Mouse (Mus musculus) frontal cortex, postnatal 36 days (tissue): ENCODE results near the gene Mical3.

Source experiments
- DNase-seq, 2 experiments: peaks; one replicate each; pipeline ENCODE4 v3.0.0; 2022; ENCODE audit warnings: low spot score in 2 of 2

Gene Mical3

DNA sequence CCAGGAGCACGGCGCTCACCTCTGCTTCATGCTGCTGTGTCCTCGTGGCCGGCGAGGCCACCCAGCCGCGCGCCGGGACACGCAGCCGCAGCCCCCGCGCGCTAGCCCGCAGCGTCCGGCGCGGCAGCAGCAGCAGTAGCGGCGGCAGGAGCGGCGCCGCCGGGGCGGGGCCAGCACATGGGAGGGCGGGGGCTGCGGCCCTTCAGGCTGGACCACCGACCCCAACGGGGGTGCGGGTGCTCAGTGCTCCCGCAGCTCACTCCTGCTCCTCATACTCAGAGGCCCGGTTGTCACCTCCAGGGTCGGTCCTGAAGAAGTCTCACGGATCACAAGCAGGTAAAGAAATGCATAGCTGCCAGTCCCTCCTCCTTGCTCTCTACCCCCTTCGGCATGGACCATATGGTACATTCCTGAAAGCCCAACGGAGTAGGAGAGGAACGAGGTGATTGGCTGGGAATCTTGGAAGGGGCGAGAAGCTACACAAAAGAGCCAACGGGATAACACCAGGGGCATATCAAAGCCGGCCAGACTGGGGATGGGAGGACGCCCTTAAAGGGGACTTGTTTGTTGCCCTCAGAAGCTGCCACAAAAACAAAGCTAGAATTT, 20.7 kb downstream of the Mical3 start:
- DNase-seq = peak; percentile 91 to 94

DNA sequence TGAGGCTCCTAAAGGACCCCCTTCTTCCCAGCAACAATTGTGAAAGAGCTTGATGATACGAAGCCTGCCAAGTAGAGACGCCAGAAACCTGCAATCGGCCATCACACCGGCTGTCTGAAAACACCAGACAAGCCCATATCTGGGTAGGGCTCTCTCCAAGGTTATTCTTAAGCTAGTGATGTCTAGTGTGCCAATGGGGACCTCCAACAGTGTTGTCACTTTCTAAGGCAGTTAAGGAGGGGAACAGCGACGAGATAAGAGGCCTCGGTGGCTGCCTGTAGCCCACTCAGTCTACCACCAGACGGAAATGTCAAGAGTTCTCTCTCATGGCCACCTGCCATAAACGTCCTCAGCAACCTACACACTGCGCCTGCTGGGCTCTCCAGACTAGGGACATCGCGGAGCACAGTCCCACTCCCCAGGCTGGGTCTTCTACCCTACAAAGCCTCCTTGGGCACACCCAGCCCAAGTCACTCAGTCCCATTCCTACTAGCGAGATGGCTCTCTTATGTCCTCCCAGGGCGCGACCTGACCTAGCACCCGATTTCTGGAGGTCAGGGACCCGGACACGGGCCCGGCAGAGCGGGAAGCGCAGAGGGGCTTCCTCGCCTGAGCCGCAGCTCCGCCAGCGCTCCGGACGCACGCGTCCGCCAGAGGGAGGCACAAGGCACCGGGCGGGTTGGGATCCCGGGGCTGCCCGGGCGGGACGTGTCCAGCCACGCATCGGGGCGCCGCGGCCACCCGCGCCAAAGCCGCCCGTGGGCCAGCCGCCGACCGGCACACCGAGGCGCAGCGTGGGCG, 21.4 kb downstream of the Mical3 start:
- peak; percentile 46 for DNase-seq

DNA sequence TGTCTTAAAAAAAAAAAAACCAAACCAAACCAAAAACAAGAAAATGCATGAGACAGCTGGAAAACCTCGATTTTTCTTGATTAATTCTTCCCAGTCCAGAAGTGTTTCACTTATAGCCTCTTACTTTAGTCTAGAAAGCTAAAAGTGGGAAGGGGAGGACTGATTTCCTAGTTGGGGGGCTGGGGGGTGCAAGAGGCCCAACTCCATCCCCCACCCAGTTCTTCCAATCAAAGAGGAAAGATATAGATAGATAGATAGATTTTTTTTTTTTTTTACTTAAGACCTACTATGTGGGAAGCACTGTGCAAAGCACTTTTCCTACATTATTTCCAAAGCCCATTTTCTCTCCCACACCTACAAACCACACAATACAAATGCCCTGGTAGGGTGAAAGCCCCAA, 22.7 kb downstream of the Mical3 start:
- no peak for DNase-seq

GRCm38 (mm10) chr6:121106711-121107405, 23.9 kb downstream of the Mical3 start:
- no peak for DNase-seq

DNA sequence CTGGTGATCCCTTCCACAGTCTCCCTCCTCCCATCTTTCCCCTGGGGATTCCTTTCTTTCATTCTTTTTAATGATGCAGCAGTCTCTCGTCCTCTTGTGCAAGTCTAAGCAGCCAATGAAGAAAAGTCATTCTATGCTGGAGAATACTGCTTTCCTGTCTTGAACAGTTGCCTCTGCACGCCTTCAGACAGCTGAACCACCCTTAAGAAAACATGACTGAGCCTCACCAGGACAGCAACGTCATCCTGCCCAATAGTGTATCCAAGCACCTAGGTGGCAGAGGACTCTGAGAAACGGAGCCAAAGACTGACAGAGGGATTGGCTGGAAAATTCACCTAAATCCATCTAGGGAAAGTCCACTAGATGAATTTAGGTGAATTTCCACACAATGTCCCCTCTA, 25.1 kb downstream of the Mical3 start:
- DNase-seq = peak in 1 of 2 experiments; percentile 43

DNA sequence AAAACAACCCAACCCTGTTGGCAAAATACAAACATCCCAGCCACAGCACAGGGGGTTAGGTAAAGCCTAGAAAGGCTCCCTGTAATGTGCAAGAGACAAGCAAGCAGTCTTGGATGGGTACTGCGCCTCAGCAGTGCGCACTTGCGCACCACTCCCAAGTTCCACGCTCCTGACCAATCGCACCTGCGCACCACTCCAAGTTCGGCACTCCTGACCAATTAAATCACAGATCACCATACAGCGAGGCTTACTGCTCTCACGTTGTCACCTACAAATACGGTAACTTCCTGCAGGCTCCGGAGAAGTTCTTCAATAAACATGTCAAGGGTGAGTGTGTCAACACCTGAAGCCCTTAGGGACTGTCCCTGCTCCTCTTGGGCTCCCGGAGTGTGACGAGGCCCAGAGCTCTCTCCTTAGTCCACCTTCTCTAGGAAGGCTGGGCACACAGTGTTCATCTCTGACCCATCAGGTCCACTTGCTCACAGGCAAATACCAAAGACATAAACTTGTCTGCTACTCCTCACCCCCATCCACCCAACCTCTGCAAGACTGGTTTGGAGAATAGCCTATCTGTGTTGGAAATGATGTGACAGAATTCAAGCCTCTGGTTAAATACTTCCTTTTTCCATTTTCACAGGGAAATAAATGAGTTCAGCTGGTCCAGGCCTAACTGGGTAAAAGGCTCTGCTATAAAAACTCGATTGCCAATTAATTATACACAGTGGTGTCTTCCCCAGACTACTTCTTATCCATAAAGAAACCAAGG, 27.2 kb downstream of the Mical3 start:
- no peak for DNase-seq

- no peak for DNase-seq
Measured at GRCm38 (mm10) chr6:121102941-121103340, 27.9 kb downstream of the Mical3 start.

DNA sequence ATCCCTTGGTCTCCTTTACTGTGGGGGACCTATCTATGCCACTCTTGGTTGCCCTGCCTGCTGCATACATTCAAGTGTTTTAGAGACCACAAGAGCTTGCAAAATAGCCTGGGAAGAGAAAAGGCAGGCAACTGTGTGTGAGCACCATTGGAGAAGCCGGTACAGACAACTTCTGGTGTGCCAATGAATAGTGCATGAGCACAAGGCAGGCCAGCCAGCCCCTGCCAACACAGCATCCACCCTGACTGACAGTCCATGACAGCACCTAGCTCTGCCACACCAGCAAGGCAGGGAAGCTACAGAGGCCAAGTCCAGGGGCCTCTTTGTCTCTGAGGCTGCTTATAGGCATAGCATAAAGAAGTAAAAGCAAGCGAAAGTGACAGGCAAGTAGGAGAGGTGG, 28.7 kb downstream of the Mical3 start:
- no peak for DNase-seq

DNA sequence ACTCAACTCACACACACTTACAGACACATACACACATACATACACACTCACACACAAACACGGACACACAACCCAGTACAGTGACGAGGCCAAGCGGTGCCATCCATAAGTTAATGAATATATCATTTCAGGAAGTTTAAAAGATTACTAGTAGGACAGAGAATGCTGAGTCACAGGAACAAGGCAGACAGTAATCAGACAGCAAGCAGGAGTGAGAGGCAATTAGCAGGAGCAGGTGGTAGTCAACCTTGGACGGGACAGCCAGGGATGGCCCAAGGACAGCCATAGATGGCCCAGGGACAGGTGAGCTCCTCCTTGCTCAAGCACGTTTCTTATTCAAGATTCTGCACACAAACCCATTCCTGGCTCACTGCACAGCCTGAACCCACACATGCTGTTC, 29.6 kb downstream of the Mical3 start:
- DNase-seq = no peak

DNA sequence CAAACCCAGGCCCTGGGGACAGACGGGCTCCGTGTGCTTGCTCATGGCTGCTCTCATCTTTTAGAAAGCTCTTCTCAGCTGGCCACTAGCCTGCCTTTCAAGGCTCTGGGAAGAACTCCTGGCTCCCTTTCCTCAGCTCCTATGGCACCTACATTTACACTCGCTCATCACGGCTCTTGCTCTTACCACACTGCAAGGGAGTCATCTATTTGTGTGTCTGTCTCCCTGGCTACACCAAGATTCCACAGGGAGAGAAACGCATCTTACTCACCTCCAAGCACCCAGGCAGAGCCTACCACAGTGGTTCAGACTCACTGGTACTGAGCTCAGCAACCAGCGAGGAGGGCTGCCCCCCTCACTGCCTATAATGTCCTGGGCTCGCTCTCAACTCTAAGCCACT, 31.0 kb downstream of the Mical3 start:
- DNase-seq = peak in 1 of 2 experiments; percentile 41

DNA sequence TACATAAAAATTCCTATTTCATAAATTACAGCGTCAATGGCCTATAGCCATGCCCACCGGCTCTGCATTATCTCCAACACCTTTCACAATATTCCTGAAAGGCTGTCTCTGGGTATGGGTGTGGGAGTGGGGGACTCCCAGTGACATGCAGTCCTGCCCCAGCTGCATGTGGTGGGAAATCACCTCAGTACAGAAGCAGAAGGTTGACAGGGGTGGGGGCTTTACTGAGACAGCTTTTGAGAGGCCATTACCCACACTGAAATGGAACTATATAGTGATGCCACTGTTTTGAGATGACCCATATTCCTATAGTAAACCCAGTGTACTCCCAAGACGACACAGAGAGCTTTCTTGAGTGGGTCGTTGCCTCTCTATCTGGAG, 31.6 kb downstream of the Mical3 start:
- DNase-seq = no peak

- no peak for DNase-seq
Measured at GRCm38 (mm10) chr6:121098511-121099227, 32.1 kb downstream of the Mical3 start.

DNA sequence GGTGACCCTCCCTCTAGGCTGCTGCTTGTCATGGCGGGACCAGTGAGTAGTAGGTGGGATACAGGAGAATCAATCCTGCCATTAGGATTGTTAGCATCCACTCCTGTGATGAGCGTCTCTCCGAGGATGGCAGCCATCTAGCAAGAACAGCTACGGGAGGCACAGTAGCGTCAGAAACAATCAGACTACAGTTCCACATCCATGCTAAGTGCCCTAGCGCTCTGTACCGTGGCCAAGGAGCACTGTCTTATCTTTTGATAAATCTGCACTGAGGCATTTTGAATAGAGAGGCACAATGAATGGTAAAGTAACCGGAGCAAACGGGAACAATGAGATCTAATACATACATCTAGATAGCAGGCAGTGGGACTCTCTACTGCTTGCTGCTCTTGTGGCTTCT, 32.7 kb downstream of the Mical3 start:
- DNase-seq = no peak

- no peak for DNase-seq
Measured at GRCm38 (mm10) chr6:121096862-121097261, 33.9 kb downstream of the Mical3 start.

- no peak for DNase-seq
Measured at GRCm38 (mm10) chr6:121096390-121096789, 34.4 kb downstream of the Mical3 start.

- DNase-seq = no peak
Measured at GRCm38 (mm10) chr6:121093662-121094408, 37.0 kb downstream of the Mical3 start.

DNA sequence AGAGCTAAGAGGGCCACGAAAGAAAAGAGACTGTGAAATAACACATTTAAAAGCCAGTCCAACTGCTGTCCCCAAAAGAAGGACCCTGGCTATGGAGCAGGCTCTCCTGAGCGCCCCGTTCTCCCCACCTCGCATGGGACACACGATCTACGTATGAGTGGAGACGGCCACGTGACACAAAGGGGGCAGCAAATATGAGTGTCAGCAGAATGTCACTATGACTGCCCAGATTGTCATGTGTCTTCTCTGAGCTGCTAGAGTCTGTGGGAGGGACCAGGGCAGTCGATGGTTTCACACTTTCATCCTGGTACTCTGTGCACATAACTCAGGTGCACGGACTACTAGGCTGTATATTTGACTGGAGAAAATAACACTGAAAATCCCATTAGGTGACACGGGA, 40.0 kb downstream of the Mical3 start:
- DNase-seq = no peak

- DNase-seq = no peak
Measured at GRCm38 (mm10) chr6:121087586-121088245, 43.1 kb downstream of the Mical3 start.

DNA sequence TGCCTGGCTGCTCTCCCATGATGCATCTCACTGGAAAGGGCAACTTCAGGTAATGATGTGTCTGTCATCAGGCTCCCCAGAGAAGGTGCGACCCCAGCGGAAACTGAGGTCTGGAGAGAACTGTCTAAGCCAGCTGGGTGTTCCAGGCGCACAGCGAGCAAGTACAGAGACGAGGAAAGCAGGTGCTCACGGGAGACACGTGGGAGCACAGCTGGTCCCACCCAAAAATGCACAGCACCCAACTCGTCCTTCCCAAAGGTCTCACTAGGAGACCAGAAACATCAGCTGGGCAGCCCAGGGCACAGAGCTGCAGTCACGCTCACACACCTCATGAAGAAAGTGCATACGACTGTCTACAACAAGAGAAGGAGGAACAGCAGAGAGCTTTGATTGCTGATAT, 43.7 kb downstream of the Mical3 start:
- no peak for DNase-seq

GRCm38 (mm10) chr6:121086226-121086625, 44.6 kb downstream of the Mical3 start:
- DNase-seq = no peak
